Mouse (Mus musculus) neural tube, postnatal 0 days (tissue): ENCODE measurements around the gene Gm17124. TPM values are rescaled to one million over a fixed set of nuclear protein-coding genes. Genes with fewer than 3 reads are reported as not detected.

Source experiments
- microRNA-seq: library from miRNA; unstranded; fragments of <30 nt; microRNA quantifications from one replicate; pipeline ENCODE4, GENCODE M21; 2016
- polyA plus RNA-seq: library from polyadenylated mRNA; unstranded; fragments of >200 nt; fragmentation: Nextera tagmentation; extraction: Ambion mirVana; gene quantifications from 2 replicates; pipeline ENCODE4 v1.2.1, GENCODE M21; 2015

Gm17124 gene
- polyA plus RNA-seq: not detected in 2 replicates

DNA sequence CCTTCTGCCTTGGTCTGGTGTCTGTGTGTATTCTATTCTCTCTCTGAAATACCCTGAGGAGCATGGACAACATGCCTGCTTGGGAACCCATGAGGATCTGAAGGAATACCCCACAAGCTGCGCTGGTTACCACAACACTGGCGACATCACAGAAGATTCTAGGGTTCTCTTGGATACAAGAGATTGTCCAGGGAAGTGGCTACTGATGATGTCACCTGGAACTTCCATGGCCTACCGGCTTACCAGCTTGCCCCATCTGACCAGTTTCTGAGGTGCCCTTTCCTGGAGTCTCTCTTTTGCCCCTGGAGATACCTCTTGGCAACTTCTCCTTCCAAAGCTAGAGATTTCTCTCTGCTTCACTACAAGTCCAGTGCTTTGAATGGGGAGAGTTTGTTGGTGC is at the start of gene Gm17124:
Gene Gm17124, minus strand, starts transcription at position 101 of the 400 bp plus-strand sequence.

DNA sequence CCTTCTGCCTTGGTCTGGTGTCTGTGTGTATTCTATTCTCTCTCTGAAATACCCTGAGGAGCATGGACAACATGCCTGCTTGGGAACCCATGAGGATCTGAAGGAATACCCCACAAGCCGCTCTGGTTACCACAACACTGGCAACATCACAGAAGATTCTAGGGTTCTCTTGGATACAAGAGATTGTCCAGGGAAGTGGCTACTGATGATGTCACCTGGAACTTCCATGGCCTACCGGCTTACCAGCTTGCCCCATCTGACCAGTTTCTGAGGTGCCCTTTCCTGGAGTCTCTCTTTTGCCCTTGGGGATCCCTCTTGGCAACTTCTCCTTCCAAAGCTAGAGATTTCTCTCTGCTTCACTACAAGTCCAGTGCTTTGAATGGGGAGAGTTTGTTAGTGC is 42.1 kb upstream of the Gm17124 start, which contains the start of gene Gm3633:
Gene Gm3633, minus strand, starts transcription at position 101 of the 400 bp plus-strand sequence.

Small RNA genes within 50 kb of the gene (microRNA-seq; reads per million reads assigned to microRNA genes)
- not detected for gene Gm23620
- gene Gm25228: not detected

Other genes with a start within 250 kb of the Gm17124 start
- not detected in 2 replicates for gene Gm8005, start 160.2 kb downstream of the Gm17124 start, polyA plus RNA-seq
- gene Gm8011, start 136.0 kb downstream of the Gm17124 start, polyA plus RNA-seq: not detected in 2 replicates
- gene Gm8020, start 97.5 kb downstream of the Gm17124 start, polyA plus RNA-seq: not detected in 2 replicates
- 0.18 TPM in 1 of 2 replicates, not detected in the other for gene Gm8024, start 75.6 kb downstream of the Gm17124 start, polyA plus RNA-seq
- gene Gm3633, start 42.0 kb upstream of the Gm17124 start, polyA plus RNA-seq: not detected in 2 replicates
- not detected in 2 replicates for gene Gm10378, start 56.1 kb upstream of the Gm17124 start, polyA plus RNA-seq
- not detected in 2 replicates for gene Gm3015, start 168.9 kb upstream of the Gm17124 start, polyA plus RNA-seq
- gene Gm10377, start 198.1 kb upstream of the Gm17124 start, polyA plus RNA-seq: not detected in 2 replicates